Mouse (Mus musculus) MEL (cell line): ENCODE measurements at regions not wholly inside any gene's neighbourhood (a gene's known extent, or its start where the extent isn't known, plus 50 kb on each side); places are given as distances from the start of the nearest gene placed in this dataset.

ENCODE experiments used
- DNase-seq: peaks from one replicate; pipeline ENCODE4 v3.0.0; 2011; ENCODE audit warnings: low read depth, low spot score
- H3K27ac ChIP-seq: 2 replicates; pipeline ENCODE4 v1.5.1; 2012; ENCODE audit warnings: low read depth, mild to moderate bottlenecking, control low read depth, low read length, moderate library complexity; ENCODE audit not compliant: control insufficient read depth
- H3K27me3 ChIP-seq, 2 experiments: fragments of 150-350 bp in 1 of 2; sonication (generic) in 1 of 2; 2 replicates each; pipeline ENCODE4 v1.6.1; 2012; ENCODE audit warnings: low read length in 2 of 2, mild to moderate bottlenecking in 2 of 2, improper control_type of control experiment in 1 of 2, moderate library complexity in 1 of 2; ENCODE audit not compliant: insufficient read depth in 2 of 2, control insufficient read depth in 1 of 2
- H3K36me3 ChIP-seq, 2 experiments: 2 replicates each; pipeline ENCODE4 v1.6.1; 2012 to 2014; ENCODE audit warnings: low read length in 2 of 2, improper control_type of control experiment in 1 of 2, inconsistent platforms in 1 of 2, mild to moderate bottlenecking in 1 of 2; ENCODE audit not compliant: insufficient read depth in 2 of 2, control insufficient read depth in 1 of 2
- H3K4me1 ChIP-seq, 2 experiments: fragments of 150-350 bp in 1 of 2; sonication (generic) in 1 of 2; 2 replicates each; pipeline ENCODE4 v1.6.1; 2012; ENCODE audit warnings: low read length in 2 of 2, improper control_type of control experiment in 1 of 2, mild to moderate bottlenecking in 1 of 2; ENCODE audit not compliant: insufficient read depth in 2 of 2, control insufficient read depth in 1 of 2
- H3K4me3 ChIP-seq, 2 experiments: fragments of 150-350 bp in 1 of 2; sonication (generic) in 1 of 2; 2 replicates each; pipeline ENCODE4 v1.5.1; 2012; ENCODE audit warnings: low read depth in 2 of 2, low read length in 2 of 2, mild to moderate bottlenecking in 2 of 2, moderate library complexity in 2 of 2, control low read depth in 1 of 2, improper control_type of control experiment in 1 of 2; ENCODE audit not compliant: control insufficient read depth in 1 of 2, insufficient read depth in 1 of 2
- H3K79me2 ChIP-seq: 2 replicates; pipeline ENCODE4 v1.6.1; 2012; ENCODE audit warnings: mild to moderate bottlenecking, low read length, moderate library complexity; ENCODE audit not compliant: control insufficient read depth, poor library complexity, insufficient read depth
- H3K9ac ChIP-seq: 2 replicates; pipeline ENCODE4 v1.6.1; 2012; ENCODE audit warnings: low read depth, mild to moderate bottlenecking, control low read depth, low read length, moderate library complexity; ENCODE audit not compliant: control insufficient read depth, poor library complexity, severe bottlenecking
- H3K9me3 ChIP-seq: fragments of 150-350 bp; sonication (generic); replicated peaks from 2 replicates; pipeline ENCODE4 v1.6.1; 2012; ENCODE audit warnings: mild to moderate bottlenecking, low read length, improper control_type of control experiment, moderate library complexity; ENCODE audit not compliant: insufficient read depth
- CHD2 ChIP-seq: IDR thresholded peaks from 2 replicates; pipeline ENCODE4 v1.6.1; 2011; ENCODE audit warnings: low read length, improper control_type of control experiment
- CTCF ChIP-seq, 3 experiments: IDR thresholded peaks in 2 of 3; conservative IDR thresholded peaks in 1 of 3; 2 replicates each; pipeline ENCODE4 v1.5.1; 2011 to 2012; ENCODE audit warnings: low read length in 3 of 3, low read depth in 2 of 3, mild to moderate bottlenecking in 2 of 3, improper control_type of control experiment in 1 of 3, inconsistent platforms in 1 of 3, mixed read lengths in 1 of 3, moderate library complexity in 1 of 3; ENCODE audit not compliant: control insufficient read depth in 1 of 3, insufficient read depth in 1 of 3, poor library complexity in 1 of 3, severe bottlenecking in 1 of 3
- ELF1 ChIP-seq: IDR thresholded peaks from 2 replicates; pipeline ENCODE4 v1.6.1; 2014; ENCODE audit warnings: low read depth, mild to moderate bottlenecking, inconsistent platforms, low read length, improper control_type of control experiment, moderate library complexity
- EP300 ChIP-seq, 2 experiments: IDR thresholded peaks; 2 replicates each; pipeline ENCODE4 v1.6.1; 2011; ENCODE audit warnings: improper control_type of control experiment in 2 of 2, low read length in 2 of 2, low read depth in 1 of 2, mild to moderate bottlenecking in 1 of 2
- MAX ChIP-seq: IDR thresholded peaks from 2 replicates; pipeline ENCODE4 v1.6.1; 2011; ENCODE audit warnings: low read length, improper control_type of control experiment
- POLR2AphosphoS2 ChIP-seq: IDR thresholded peaks from 2 replicates; pipeline ENCODE4 v1.6.1; 2011; ENCODE audit warnings: low read length, improper control_type of control experiment
- POLR2AphosphoS5 ChIP-seq: IDR thresholded peaks from 2 replicates; pipeline ENCODE4 v1.6.1; 2012; ENCODE audit warnings: low read depth, borderline replicate concordance, mild to moderate bottlenecking, inconsistent platforms, low read length, moderate library complexity, mixed read lengths
- SMC3 ChIP-seq: IDR thresholded peaks from 2 replicates; pipeline ENCODE4 v1.6.1; 2011; ENCODE audit warnings: low read depth, low read length, improper control_type of control experiment
- TCF12 ChIP-seq: IDR thresholded peaks from 2 replicates; pipeline ENCODE4 v1.6.1; 2014; ENCODE audit warnings: low read depth, mild to moderate bottlenecking, inconsistent platforms, low read length, improper control_type of control experiment, moderate library complexity
- USF1 ChIP-seq: IDR thresholded peaks from 2 replicates; pipeline ENCODE4 v1.6.1; 2014; ENCODE audit warnings: low read depth, mild to moderate bottlenecking, inconsistent platforms, low read length, improper control_type of control experiment, moderate library complexity
- ZMIZ1 ChIP-seq: IDR thresholded peaks from 2 replicates; pipeline ENCODE4 v1.6.1; 2012; ENCODE audit warnings: low read depth, mild to moderate bottlenecking, inconsistent platforms, low read length, improper control_type of control experiment, moderate library complexity
- ZNF384 ChIP-seq: IDR thresholded peaks from 2 replicates; pipeline ENCODE4 v1.6.1; 2012; ENCODE audit warnings: low read depth, mild to moderate bottlenecking, inconsistent platforms, low read length, improper control_type of control experiment

DNA sequence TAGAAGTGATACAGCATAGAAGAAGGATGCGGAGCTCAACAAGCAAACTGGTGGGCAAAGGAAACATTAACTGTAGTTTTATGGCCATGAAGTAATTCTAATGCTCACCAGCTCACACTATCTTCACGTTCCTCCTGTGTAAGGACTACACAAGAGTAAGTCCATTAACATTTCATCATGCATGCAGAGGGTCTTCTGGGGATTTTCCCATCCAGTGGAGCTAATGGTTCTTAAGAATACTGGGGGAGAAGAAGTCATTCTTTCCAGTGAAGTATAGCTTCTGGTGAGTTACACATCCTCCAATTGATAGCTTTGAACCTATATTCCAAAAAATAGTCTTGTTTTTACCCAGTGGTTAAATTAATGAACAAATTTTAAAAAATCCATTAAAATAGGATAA, 1103.4 kb upstream of the Cited2 start:
- no peak for DNase-seq
- Histone ChIP-seq H3K27ac (no peak overlapping the region), H3K36me3 (no peaks in the 10 kb centered on the region; a peak in 1 of 4 replicates), H3K4me1 (no peaks in the 10 kb centered on the region), H3K9me3 (no peaks in the 10 kb centered on the region), H3K27me3 (no peaks in the 10 kb centered on the region), H3K79me2 (no peaks in the 10 kb centered on the region), H3K9ac (no peak overlapping the region), H3K4me3 (no peak overlapping the region)
- TF ChIP-seq POLR2AphosphoS5 (no peak), SMC3 (no peak), ZMIZ1 (no peak), USF1 (no peak), POLR2AphosphoS2 (no peak), ELF1 (no peak), TCF12 (no peak), ZNF384 (no peak)

DNA sequence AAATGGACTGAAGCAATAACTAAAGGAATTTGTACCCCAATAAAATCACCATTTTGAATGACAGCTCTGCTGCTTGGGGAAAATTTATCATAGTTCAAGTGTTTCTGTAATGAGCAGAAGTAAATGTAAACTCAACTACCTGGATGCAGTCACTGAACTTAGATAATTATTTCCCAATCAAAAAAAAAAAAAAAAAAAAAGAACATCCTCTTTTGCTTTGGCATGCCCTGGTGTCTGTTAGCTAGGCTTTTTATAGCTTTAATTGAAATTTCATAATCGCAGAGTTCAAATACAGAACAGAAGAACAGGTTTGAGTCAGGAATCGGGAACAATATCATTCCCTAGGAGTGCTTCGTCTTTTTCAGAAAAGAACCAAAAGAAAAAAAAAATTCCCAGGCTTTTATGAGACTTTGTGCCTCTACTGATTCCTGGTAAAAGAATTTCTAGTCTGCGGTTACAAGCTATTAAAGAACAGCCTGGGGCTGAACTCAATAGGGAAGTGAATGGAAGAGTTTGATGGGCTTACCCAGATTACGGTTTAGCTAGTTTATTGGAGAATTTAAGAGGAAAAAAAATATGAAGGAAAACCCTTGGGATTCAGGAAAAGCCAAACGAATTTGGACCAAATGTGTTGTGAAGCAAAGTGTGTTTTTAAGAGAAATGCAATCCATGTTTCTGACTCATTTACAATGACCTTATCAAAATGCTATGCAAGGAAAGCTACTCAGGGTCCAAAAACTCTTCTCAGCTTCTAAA, 1102.0 kb upstream of the Cited2 start:
- no peak overlapping the region for H3K4me3 ChIP-seq
- no peaks in the 10 kb centered on the region for H3K4me1 ChIP-seq
- no peaks in the 10 kb centered on the region for H3K9me3 ChIP-seq
- DNase-seq = peak; percentile 19
- H3K79me2 ChIP-seq = no peaks in the 10 kb centered on the region
- no peaks in the 10 kb centered on the region for H3K27me3 ChIP-seq
- H3K36me3 ChIP-seq = peaks cover 0 to 2% of the 10 kb centered on the region in 2 experiments; a peak in 2 of 4 replicates
- TF ChIP-seq CTCF (IDR thresholded peaks at IDR 0.05 in 2 of 3, conservative IDR thresholded peaks at IDR 0.05 in 1 of 3; ENCODE audit: control insufficient read depth in 1 of 3, insufficient read depth in 1 of 3, low read depth in 2 of 3, low read length in 3 of 3, poor library complexity in 1 of 3, severe bottlenecking in 1 of 3) = no peak
- peak; percentile 89 for TF ChIP-seq ZNF384
- peak in 1 of 2 experiments; percentile 18; a peak in 1 of 4 replicates for TF ChIP-seq EP300 (IDR thresholded peaks at IDR 0.05; ENCODE audit: low read depth in 1 of 2, low read length in 2 of 2)
- TF ChIP-seq USF1 = no peak
- no peak overlapping the region for H3K9ac ChIP-seq
- H3K27ac ChIP-seq = no peak overlapping the region

GRCm38 (mm10) chr10:16622821-16623220, 1100.2 kb upstream of the Cited2 start:
- peaks cover 0 to 2% of the 10 kb centered on the region in 2 experiments; a peak in 2 of 4 replicates for H3K36me3 ChIP-seq
- H3K27ac ChIP-seq = no peak overlapping the region
- no peaks in the 10 kb centered on the region for H3K79me2 ChIP-seq
- no peaks in the 10 kb centered on the region for H3K4me1 ChIP-seq
- no peaks in the 10 kb centered on the region for H3K9me3 ChIP-seq
- no peak overlapping the region for H3K4me3 ChIP-seq
- H3K9ac ChIP-seq = no peak overlapping the region
- no peaks in the 10 kb centered on the region for H3K27me3 ChIP-seq
- no peak for DNase-seq
- TF ChIP-seq MAX (no peak), CHD2 (no peak), USF1 (no peak)
